Mouse (Mus musculus) midbrain, postnatal 0 days (tissue): ENCODE data around the gene Adra2b. TPM values are rescaled to one million over a fixed set of nuclear protein-coding genes. Genes with fewer than 3 reads are reported as not detected.

ENCODE experiments used
- ATAC-seq: fragments of 200-750 bp; cut with Nextera tagmentation; 2 replicates; pipeline ENCODE4 v1.8.0; 2017; ENCODE audit warnings: moderate number of reproducible peaks, mild to moderate bottlenecking, moderate TSS enrichment, moderate library complexity; ENCODE audit not compliant: low FRiP score
- DNase-seq: peaks from one replicate; pipeline ENCODE4 v3.0.0-alpha.2; 2015; ENCODE audit warnings: low spot score
- H3K27ac ChIP-seq: fragments of 300-500 bp; sonication (generic); 2 replicates; pipeline ENCODE4 v1.5.1; 2014; ENCODE audit warnings: low read depth, mild to moderate bottlenecking, low read length, mixed read lengths
- H3K27me3 ChIP-seq: fragments of 300-500 bp; sonication (generic); 2 replicates; pipeline ENCODE4 v1.6.1; 2014; ENCODE audit warnings: low read length, control low read depth, mixed read lengths; ENCODE audit not compliant: insufficient read depth
- H3K36me3 ChIP-seq: fragments of 300-500 bp; sonication (generic); 2 replicates; pipeline ENCODE4 v1.6.1; 2014; ENCODE audit warnings: low read length, control low read depth, mixed read lengths; ENCODE audit not compliant: insufficient read depth
- H3K4me1 ChIP-seq: fragments of 300-500 bp; sonication (generic); 2 replicates; pipeline ENCODE4 v1.6.1; 2014; ENCODE audit warnings: mild to moderate bottlenecking, control low read depth, antibody characterized with exemption, low read length, mixed read lengths; ENCODE audit not compliant: insufficient read depth
- H3K4me2 ChIP-seq: fragments of 300-500 bp; sonication (generic); 2 replicates; pipeline ENCODE4 v1.6.1; 2014; ENCODE audit warnings: low read depth, mild to moderate bottlenecking, low read length, mixed read lengths; ENCODE audit not compliant: poor library complexity, severe bottlenecking
- H3K4me3 ChIP-seq: fragments of 300-500 bp; sonication (generic); 2 replicates; pipeline ENCODE4 v1.5.1; 2014; ENCODE audit warnings: low read depth, mild to moderate bottlenecking, low read length, moderate library complexity
- H3K9ac ChIP-seq: fragments of 300-500 bp; sonication (generic); replicated peaks from 2 replicates; pipeline ENCODE4 v1.6.1; 2014; ENCODE audit warnings: mild to moderate bottlenecking, low read length, moderate library complexity, mixed read lengths; ENCODE audit not compliant: poor library complexity, severe bottlenecking
- H3K9me3 ChIP-seq: fragments of 300-500 bp; sonication (generic); 2 replicates; pipeline ENCODE4 v1.6.1; 2016; ENCODE audit warnings: low read length, control low read depth
- CTCF ChIP-seq: IDR thresholded peaks from 2 replicates; pipeline ENCODE4 v1.5.1; 2016; ENCODE audit warnings: antibody characterized with exemption, mild to moderate bottlenecking
- WGBS: fragments of 180-500 bp; shearing (Covaris S2); extraction: QIAGEN DNeasy Blood & Tissue Kit; methylation state at CpG from one replicate; pipeline ENCODE4 v1.1.7; 2014; 5-methylcytosine and 5-hydroxymethylcytosine counted together
- polyA plus RNA-seq: library from polyadenylated mRNA; unstranded; fragments of >200 nt; fragmentation: Nextera tagmentation; extraction: Ambion mirVana; gene quantifications from 2 replicates; pipeline ENCODE4 v1.2.1, GENCODE M21; 2015
- total RNA-seq: library from RNA; depleted of rRNA; stranded (reverse); fragments of >200 nt; gene quantifications from 2 replicates; pipeline ENCODE4 v1.2.3, GENCODE M21; 2014

The Adra2b gene
- total and polyA plus RNA-seq, 2 experiments from 2014 or later, result 0.68 to 0.71 TPM

DNA sequence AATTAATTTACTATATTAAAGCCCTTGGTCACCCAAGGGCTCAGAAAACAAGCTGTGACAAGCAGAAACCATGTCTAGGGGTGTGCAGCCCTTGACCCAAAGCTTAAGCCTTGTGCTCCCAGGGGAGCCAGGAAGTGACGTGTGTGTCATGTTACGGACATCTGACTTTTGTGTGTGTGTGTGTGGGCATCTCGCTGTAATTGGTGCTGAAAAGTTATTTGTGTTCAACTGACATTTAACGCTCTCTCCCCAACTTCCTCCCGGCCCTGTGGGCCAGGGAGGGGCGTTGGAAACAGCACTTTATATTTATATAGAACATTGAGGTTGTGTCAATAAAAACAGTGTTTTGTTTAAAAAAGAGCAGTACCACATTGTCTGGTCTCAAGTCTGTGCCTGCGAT lies 25.0 kb upstream of the Adra2b start:
- ATAC-seq (no peak), DNase-seq (no peak)
- H3K4me2 ChIP-seq, result no peak overlapping the region
- no peaks in the 10 kb centered on the region for H3K9me3 ChIP-seq
- H3K4me1 ChIP-seq, result no peaks in the 10 kb centered on the region
- H3K36me3 ChIP-seq, result no peaks in the 10 kb centered on the region
- 67% methylated on average over 7 of the region's 7 CpGs for WGBS
- H3K9ac ChIP-seq, result no peak overlapping the region
- no peak overlapping the region; the same call in 1 of the 2 replicates for H3K4me3 ChIP-seq
- no peak for TF ChIP-seq CTCF
- peaks cover 13% of the 10 kb centered on the region for H3K27me3 ChIP-seq
- H3K27ac ChIP-seq, result no peak overlapping the region

DNA sequence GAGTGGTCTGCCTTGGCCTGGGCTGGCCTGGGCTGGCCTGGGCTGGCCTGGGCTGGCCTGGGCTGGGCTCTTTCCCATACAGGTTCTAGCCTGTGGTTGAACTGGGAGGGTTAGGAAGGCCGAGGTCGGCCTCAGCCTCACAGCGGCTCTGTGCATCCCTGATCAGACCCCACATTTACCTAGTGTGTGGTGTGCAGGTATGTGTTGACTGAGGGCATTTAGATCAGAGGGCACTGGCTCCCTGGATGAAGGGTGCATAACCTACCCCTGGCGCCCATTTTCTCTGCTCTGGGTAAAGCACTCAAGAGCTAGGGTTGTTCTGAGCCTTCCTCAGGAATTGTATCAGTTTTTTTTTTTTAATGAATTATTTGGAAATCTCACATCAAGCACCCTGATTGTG lies 24.6 kb upstream of the Adra2b start, which contains the start of gene Astl:
Gene Astl, plus strand, starts transcription at position 224 of the 400 bp plus-strand sequence.
- Histone ChIP-seq H3K4me2 (no peak within 1 kb of the TSS), H3K4me1 (no peaks in the 10 kb centered on the region), H3K9ac (no peak within 1 kb of the TSS), H3K27me3 (peaks cover 13% of the 10 kb centered on the region), H3K9me3 (no peaks in the 10 kb centered on the region), H3K27ac (no peak within 1 kb of the TSS), H3K4me3 (peak within 1 kb of the TSS; percentile 44; the same call in 1 of the 2 replicates), H3K36me3 (no peaks in the 10 kb centered on the region)
- 83% methylated on average over 4 of the region's 4 CpGs for WGBS
- no peak for TF ChIP-seq CTCF
- ATAC-seq, result no peak
- no peak for DNase-seq

DNA sequence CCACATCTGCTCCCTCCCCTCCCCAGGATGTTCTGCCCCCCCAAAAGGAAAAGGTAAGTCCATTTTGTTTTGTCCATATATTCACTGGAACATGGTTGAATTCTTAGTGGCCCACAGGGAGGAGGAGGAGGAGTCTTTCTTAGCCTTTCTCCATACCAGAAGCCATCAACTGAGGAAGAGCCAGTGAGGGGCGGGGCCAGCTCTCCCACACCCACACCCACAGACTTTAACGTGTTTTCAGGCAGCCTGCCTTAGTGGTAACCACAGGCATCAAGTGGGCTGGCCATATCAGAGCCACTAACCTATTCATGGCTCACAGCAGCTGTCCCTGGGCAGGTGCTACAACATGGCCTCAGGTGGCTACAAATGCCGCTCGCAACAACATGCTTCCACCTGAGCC lies 24.2 kb upstream of the Adra2b start:
- Histone ChIP-seq H3K4me1 (no peaks in the 10 kb centered on the region), H3K9me3 (no peaks in the 10 kb centered on the region), H3K27me3 (peaks cover 13% of the 10 kb centered on the region), H3K27ac (no peak overlapping the region), H3K4me3 (no peak overlapping the region), H3K9ac (no peak overlapping the region), H3K36me3 (no peaks in the 10 kb centered on the region), H3K4me2 (no peak overlapping the region)
- no peak for TF ChIP-seq CTCF
- WGBS, result 70% methylated on average over 4 of the region's 4 CpGs
- DNase-seq, result no peak
- no peak for ATAC-seq

DNA sequence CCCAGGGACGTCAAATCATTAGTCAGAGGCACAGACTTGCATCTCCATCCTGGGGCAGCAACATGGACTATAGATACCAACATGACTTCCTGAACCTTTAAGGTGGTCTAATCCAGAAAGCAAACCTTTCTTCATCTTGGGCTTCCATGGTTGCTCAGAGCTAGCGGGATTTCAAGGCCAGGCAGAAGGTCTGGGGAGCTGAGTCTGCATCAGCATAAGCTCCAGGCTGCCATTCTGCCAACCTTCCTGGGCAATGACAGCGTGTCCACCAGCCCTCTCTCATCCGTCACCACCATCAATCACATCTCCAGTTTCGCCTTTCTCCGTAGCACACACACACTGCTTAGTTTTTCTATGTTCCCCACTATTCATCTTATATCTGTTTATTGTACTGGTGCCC lies 23.7 kb upstream of the Adra2b start:
- H3K36me3 ChIP-seq, result no peaks in the 10 kb centered on the region
- H3K9ac ChIP-seq, result no peak overlapping the region
- H3K27me3 ChIP-seq, result peaks cover 13% of the 10 kb centered on the region
- H3K4me3 ChIP-seq, result no peak overlapping the region
- no peaks in the 10 kb centered on the region for H3K9me3 ChIP-seq
- no peak for ATAC-seq
- DNase-seq, result no peak
- no peak overlapping the region for H3K27ac ChIP-seq
- TF ChIP-seq CTCF, result no peak
- WGBS, result 87% methylated on average over 6 of the region's 6 CpGs
- no peaks in the 10 kb centered on the region for H3K4me1 ChIP-seq
- H3K4me2 ChIP-seq, result no peak overlapping the region

DNA sequence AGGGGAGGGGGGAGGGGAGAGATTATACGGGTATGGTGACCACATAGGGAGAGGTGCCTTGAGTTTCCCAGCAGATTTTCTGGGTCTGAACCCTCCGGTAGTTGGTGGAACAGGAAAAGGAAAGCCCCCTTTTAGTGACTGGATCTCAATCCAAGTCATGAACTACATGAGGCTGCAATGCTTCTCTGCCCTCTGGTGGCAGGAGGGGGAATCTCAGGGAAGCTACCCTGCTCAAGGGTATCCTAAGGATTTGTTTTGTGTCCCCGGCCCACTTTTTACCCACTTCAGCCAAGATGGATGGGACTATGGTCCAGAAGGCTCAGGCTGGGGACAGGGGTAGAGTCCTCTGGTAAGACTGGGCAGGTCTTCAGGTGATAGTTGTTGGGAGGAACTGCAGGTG lies 21.8 kb upstream of the Adra2b start:
- H3K4me1 ChIP-seq, result no peaks in the 10 kb centered on the region
- H3K9me3 ChIP-seq, result no peaks in the 10 kb centered on the region
- no peaks in the 10 kb centered on the region for H3K36me3 ChIP-seq
- ATAC-seq (no peak), DNase-seq (peak; percentile 34)
- no peak overlapping the region for H3K4me2 ChIP-seq
- H3K4me3 ChIP-seq, result no peak overlapping the region
- H3K9ac ChIP-seq, result no peak overlapping the region
- peak; percentile 78 for TF ChIP-seq CTCF
- 16% methylated on average over 3 of the region's 3 CpGs for WGBS
- H3K27me3 ChIP-seq, result peaks cover 4% of the 10 kb centered on the region; the same call in 1 of the 2 replicates
- no peak overlapping the region for H3K27ac ChIP-seq

DNA sequence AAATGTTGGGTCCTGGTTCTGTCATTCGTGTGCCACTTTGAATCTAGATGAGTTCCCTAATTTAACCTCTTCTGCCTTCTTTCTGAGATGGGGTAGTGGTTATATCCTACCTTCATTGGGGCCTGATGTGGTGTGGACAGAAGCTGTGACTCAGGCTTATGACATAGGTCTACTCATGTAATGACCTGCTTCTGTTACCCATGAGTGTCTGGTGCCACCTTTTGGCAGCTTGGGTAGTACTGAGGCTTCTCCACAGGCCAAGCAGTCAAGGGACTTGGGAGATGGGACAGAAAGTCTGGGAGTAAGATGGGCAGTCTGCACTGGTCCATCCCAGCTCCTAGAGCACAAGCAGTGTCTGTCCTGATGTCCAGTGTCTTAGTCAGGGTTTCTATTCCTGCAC lies 16.7 kb upstream of the Adra2b start:
- no peak for DNase-seq

More for the DNA sequence above, 16.7 kb upstream of the Adra2b start:
- Histone ChIP-seq H3K9ac (no peak overlapping the region), H3K9me3 (no peaks in the 10 kb centered on the region), H3K4me3 (no peak overlapping the region), H3K4me1 (no peaks in the 10 kb centered on the region), H3K4me2 (no peak overlapping the region), H3K27me3 (no peaks in the 10 kb centered on the region; the same call in 1 of the 2 replicates), H3K27ac (no peak overlapping the region), H3K36me3 (no peaks in the 10 kb centered on the region)
- WGBS, result 71% methylated on average over 1 of the region's 1 CpGs
- no peak for ATAC-seq
- peak; percentile 43 for TF ChIP-seq CTCF
